Mouse (Mus musculus): Measurements from ENCODE around the gene Pla2g7.
"Not testable (repeated sequence)": the region's sequence is repeated elsewhere in the genome, so short reads cannot be mapped to it uniquely, and the experiment has no call there.

Pla2g7 gene

DNA sequence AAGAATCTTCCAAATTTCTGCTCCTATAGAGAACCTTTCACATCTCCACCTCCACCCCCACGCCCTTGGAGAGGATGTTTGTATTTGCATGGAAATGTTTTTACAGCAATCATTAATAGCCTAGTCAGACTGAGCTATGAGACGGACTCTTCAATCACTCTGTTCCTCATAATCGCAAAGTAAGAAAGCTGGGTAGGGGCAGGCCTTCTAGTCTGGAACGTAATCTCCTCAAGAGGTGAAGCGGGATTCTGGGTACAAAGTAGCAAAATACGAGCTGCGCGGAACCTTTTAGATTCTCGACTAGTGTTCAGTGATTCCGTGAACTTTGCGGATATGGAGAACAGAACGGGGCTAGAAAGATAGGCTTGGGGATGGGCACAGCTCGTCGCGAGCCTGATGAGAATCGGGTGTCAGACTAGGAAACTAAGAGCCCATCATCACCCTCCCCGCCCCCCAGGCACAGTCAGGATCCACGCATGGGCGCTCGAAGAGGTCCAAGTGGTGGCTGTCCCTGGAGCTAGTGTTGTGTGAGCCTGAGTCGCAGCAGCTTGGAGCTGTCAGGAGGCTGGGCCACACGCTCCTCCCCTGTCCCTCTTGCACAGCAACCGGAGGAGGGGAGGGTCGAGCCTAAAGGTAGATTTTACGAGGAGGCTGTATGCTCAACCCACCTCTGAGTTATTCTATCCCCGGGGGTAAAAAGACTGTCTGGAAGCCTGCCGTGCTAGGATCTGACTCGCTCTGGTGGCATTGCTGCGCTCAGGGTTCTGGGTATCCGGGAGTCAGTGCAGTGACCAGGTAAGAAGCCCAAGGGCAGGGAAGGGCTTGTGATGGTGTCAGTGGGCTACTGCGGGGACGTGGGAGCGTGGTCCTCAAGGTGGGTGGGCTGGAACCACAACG is at the start of gene Pla2g7:
Gene Pla2g7, plus strand, starts transcription at position 107 of the 897 bp plus-strand sequence.
- peak; percentile 51 to 70 for DNase-seq (ENCODE audit: low spot score in 2 of 2)

DNA sequence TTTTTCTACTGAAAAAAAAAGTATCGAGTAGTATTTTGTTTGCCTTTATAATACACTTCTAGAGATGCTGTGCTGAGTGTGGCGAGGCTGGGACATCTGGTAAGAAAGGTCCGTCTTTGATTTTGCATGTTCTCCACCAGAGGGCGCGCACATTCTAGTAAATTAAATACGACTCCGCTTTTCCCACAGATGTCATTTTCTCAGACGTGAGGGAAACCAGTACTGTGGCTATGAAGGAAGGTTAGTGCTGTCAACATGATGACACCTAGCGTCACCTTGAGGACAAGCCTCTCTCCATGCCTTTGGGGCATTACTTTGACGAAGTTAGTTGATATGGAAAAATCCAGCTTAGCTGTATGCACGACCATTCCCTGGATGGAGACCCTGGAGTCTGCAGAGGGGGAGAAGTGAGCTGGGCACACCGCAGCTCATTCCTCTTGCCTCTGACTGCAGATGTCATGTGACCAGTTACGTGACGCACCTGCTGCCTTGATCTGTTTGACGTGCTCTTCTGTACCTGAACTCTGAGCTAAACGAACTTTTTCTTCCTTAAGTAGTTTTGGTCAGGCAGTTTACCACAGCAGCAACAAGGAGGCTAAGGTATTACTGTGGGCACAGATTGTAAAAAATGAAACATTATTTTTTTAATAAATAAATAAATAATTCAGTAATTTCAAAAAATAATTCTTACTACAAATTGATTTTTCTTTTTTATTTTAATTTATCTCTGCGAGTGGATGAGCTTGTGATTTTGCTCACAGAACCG is 49.1 kb upstream of the Pla2g7 start:
- peak; percentile 60 to 80 for DNase-seq (ENCODE audit: low spot score in 2 of 2)

DNA sequence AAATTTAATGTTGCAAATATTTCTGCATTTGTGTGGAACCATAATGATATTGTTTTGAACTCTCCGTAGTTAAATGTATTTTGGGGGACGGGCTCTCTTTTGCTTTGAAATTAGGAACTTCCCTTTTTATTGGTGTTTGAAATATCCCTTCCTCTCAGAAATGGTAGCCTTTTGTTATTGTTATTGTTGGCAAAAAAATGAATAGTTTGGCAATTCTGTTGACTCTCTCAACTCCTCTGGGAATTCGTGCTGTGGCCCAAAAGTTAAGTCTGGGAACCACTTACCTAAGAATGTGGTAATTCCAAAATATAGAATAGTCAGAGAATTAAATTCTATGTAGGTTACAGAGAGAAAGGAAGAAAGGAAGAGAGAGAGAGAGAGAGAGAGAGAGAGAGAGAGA is 47.7 kb upstream of the Pla2g7 start:
- DNase-seq (ENCODE audit: low spot score in 2 of 2), result no peak

DNA sequence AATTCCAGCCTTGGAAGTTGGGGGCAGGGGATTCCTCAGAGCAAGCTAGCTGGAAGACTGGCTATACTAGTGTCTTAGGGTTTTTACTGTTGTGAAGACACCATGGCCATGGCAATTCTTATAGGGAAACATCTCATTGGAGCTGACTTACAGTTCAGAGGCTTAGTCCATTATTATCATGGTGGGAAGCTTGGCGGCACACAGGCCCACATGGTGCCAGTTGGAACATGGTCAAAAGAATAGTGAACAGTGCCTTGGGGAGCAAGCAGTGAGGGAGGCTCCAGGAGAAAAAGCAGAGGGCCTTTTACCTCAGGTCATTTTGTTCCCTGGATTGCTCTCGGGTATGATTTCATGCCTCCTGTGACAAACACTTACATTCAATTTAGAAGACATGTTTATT is 37.4 kb upstream of the Pla2g7 start:
- peak in 1 of 2 experiments; percentile 15 for DNase-seq (ENCODE audit: low spot score in 2 of 2)

DNA sequence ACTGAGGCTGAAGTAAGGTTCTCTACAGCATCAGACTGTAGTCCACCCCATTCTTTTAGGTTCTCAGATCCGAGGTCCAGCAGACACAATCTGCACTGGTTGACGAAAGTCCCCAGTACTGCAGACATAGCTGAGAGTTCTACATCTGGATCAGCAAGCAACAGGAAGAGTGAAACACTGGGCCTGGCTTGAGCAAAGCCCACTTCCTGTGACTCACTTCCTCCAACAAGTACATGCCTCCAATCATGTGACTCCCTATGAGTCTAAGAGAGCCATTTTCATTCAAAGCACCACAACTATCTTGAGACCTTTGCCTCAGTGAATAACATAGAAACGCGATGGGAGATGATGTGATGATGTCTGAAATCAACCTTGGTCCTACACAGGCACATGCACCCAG is 36.7 kb upstream of the Pla2g7 start:
- DNase-seq (ENCODE audit: low spot score in 2 of 2), result no peak

DNA sequence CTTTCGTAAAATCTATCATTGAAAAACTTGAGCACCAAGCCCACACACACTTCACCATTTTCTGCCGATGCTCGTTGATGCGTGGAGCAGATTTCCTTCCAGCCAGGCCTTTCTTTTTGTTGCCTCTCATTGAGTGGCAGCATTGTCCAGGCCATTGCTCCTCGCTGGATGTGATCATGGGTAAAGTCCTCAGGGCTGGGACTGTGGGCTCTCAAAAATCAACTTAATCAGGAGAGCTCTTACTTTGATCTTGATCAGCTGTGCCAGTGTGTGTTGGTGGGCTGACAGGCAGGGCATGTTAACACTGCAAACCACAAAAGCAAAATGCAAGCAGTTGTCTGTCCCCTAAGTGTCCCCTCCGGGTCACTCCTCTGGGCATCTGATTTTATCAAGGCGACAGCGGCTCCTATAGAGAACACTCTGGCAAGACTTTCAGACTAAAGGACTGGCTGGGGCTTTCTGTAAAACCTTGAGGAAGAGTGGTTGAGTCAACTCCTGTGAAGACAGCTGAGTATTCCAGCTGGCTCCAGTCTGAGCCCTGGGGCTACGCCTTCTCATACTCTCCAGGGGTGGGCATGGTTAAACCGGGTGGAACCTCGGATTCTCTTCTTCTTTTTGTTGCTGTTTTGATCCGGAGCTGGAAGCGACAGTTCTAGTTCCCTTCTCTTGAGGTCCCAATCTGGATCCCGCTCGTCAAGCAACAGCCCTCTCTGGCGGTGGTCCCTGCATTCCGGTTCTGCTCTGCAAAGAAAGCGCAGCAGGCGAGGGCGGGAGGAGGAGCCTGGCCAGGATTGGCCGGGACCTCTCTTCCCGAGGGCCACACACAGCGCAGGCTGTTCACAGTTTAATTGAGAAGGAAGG is 33.3 kb upstream of the Pla2g7 start:
- peak; percentile 4 to 13 for DNase-seq (ENCODE audit: low spot score in 2 of 2)

DNA sequence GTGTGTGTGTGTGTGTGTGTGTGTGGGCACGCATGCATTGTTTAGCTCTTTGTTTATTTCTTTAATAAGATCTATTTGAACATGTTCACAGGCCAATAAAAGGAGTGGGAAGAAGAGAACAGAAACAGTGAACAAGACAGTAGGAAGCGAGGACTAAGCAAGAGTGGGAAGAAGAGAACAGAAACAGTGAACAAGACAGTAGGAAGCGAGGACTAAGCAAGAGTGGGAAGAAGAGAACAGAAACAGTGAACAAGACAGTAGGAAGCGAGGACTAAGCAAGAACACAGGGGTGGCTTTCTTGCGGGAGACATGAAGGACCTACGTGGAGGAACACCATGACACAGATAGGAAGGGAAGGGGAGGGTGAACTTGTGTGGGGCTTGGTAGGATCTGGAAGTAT is 31.1 kb upstream of the Pla2g7 start:
- DNase-seq (ENCODE audit: low spot score in 2 of 2), result not testable (repeated sequence)

DNA sequence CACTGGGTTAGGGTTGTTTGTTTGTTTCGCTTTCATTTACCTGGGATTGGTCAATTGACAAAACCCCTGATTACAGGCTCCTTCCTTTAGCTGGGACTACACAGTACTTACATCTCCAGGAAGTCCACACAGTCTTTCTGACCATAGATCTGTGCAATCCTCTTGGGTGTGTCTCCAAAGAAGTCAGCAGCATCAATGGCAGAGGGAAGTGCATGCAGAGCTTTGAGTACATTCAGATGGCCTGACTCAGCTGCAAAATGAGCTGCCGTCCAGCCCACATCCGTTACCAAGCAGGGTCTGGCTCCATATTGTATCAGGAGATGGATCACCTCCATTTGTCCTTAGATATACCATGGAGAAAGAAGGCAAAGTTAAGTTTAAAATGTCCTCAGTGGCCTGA is 29.1 kb upstream of the Pla2g7 start:
- no peak for DNase-seq (ENCODE audit: low spot score in 2 of 2)

DNA sequence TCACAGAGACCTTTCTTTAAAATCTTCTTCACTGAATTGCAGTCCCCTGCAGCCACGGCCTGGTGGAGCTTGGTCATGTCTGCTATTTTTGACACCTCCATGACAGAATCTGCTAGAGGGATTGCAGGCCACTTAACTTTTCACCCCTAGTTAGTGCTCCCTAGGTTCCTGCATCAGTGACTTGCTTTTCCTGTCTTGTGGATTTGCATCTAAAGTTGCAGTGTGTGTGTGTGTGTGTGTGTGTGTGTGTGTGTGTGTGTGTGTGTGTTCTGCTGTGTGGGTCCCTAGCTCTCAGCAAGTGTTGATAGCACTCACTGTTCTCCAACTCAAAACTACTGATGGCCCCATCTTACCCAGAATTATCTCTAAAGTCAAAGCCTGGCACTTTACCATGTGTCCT is 24.4 kb upstream of the Pla2g7 start, which contains the start of gene Ankrd66:
Gene Ankrd66, minus strand, starts transcription at position 101 of the 400 bp plus-strand sequence.
- DNase-seq (ENCODE audit: low spot score in 2 of 2), result no peak

DNA sequence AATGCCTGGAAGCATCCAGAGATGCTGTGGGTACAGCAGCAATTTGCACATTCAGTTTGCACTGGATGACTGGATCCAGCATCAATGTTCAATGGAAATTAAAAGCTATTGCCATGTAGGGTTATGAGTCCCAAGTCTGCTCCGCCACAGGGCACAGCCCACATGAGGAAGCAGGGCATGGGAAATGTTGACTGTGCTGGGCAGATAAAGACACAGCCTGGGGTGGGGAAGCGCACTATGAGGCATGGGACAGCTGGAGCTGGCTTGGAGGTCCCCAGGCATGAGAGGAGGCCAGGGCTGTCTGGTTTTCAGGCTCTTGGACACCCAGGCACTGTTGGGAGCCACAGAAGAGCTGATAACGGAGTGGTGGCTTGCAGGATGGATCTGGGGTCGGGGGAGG is 23.9 kb upstream of the Pla2g7 start:
- no peak for DNase-seq (ENCODE audit: low spot score in 2 of 2)

DNA sequence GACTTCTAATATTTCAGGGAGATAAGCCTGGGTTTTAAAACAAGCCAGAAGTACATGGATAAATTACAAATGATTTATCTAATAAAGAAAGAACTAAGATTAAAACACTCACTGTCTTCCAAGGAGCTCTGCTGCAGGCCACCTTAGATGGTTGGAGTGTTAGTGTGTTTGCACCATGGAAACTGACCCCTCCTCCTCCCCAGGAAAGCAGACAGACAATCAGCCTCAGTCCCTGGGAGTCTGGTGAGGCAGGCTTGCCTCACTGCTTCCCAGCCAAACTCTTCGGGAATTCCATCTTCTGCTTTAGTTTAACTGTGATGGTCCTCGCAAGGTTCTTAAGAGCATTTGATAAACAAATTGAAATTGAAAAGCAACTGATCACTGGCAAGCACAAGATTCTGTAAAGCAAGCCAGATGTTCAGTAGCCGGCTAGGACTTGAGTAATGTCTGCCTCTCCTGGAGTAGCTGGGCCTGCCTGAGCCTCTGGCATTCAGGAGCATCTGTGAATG is 16.7 kb upstream of the Pla2g7 start:
- DNase-seq (ENCODE audit: low spot score in 2 of 2), result no peak

DNA sequence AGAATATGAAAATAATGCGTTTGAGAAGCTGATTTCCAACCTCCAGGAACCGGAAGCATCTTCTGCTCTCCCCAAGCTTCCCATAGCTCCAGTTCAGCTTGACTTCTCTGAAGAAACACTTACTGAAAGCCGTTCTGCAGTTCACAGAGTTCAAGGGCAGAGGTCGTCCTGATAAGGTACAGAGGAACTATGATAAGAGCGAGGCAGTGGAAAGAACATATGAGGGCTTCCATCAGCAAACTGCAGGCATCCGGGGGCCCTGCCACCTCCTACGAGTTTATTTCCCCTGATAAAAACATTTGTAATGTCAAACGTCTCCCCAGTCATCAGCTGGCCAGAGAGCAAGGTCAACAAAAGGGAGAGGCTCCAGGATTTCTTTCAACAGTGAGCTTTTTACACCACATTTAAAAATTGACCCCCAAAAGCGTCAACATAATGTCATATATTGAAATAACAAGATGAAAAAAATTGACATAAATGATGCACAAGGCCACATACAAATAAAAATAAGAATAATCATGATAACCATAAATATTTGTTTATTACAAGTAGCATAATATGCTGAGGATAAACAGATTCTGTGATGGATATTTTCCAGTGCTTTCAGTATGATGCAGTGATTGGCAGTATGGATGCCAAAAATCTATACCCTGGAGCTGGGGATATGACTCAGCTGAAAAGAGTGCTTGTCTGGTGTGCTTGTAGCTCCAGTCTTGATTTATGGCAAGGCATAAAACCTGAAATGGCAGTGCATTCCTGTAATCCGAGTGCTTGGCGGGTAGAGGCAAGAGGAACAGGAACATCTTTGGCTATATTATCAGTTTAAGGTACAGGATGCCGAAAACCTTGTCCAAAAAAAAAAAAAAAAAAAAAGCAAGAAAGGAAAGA is 13.1 kb upstream of the Pla2g7 start:
- DNase-seq (ENCODE audit: low spot score in 2 of 2), result no peak

DNA sequence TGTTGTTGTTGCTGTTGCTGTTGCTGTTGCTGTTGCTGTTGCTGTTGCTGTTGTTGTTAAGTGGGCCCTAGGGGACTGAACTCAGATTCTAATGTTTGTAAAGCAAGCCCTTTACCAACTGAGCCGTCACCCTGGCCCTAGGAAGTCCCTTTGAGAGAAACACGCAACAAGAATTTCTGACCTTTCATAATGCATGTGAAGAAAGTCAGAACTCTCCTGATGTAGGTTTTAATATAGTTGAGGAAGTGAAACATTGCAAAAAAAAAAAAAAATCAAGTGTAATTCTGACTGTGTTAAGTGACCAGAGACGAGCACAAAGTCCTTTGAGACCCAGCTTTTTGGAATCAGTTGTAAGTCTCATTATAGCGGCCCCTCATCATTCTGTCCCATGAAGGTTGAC is 10.8 kb upstream of the Pla2g7 start:
- DNase-seq (ENCODE audit: low spot score in 2 of 2), result no peak

DNA sequence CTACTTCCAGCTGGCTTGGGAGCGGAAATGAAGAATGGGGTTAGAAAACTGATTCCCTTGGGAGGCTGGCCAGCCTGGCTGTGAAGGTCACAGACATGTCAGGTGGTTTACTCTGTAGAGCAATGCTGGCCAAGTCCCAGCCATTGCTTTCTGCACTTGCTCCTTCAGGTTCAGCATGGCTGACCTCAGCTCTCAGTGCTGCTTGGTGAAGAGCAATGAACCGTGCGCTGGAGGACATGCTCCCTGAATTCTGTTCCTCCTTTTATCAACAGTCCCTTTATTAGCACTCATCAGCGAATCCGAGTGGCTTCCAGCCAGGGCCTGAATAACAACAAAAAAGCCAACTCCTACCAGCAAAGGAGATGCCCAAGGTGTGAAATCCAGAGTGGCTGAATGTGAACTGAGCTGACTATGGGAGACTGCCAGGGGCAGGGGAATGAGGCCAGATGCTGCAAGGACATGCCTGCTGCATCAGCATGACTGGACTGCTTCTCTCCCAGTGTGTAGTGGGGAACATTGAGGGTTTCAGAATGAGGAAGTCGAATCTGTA is 10.3 kb upstream of the Pla2g7 start:
- DNase-seq (ENCODE audit: low spot score in 2 of 2), result peak; percentile 29 to 47

DNA sequence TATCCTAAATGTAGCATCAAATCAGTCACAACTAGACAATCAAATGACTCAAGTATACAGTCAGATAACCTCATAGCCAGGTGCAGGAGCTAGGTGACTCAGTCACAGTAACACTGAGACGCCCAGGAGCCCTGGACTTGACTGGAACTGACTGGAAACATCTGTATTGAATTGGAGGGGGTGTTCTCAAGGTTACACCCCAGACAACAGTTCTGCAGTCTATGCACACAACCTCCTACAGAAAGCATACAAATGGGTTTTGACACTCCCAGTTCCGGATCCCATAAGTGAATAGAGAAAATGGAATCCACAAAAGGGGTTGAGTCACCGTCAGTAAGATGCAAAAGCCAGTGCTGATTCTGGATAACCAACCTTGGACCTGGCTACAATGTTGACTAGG is 9.2 kb upstream of the Pla2g7 start:
- no peak for DNase-seq (ENCODE audit: low spot score in 2 of 2)

DNA sequence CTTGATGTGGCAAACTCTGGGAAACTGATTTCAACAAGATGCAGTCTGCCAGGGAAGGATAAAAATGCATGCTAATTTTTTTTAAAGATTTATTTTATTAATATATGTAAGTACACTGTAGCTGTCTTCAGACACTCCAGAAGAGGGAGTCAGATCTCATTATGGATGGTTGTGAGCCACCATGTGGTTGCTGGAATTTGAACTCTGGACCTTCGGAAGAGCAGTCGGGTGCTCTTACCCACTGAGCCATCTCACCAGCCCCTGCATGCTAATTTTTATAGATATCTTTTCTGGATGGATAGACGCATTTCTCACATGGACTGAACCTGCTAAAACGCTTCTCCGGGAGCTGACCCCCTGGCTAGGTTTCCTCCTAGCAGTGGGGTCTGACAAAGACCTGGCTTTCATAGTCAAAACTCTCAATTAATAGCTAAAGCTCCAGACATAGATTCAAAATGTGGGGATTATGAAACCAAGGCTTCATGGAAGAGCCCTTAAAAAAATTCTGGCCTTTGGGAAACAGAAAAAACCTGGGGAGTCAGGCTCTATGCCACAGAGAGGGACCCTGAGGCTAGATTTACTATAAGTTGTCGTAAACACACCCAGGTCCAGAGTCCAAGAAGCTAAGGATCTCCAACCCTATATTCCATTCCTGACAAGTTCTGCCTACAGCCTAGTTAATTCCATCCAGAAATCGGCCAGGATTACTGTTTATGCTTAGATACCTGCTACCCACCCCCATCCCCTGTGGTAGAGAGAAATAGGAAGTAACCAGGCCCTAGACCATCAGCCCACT is 4.5 kb upstream of the Pla2g7 start:
- DNase-seq (ENCODE audit: low spot score in 2 of 2), result no peak

DNA sequence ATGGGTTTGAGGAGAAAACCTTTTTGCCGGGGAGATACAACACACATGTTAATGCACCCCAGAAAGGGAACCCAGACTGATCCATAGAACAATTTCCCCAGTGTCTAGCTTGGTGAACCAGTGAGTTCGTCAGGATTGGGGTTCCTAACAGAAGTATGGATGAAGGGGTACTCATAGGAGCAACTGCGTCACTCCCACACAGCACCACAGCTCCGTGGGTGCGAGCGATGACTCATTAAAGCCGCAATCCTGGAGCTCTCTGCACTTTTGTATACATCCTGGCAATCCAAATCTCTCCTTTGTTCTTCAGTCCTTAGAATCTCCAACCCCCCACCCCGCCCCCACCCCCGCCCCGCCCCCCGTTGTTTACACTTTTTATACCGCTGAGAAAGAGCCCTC is 306 bp upstream of the Pla2g7 start:
- DNase-seq (ENCODE audit: low spot score in 2 of 2), result peak; percentile 55 to 60

DNA sequence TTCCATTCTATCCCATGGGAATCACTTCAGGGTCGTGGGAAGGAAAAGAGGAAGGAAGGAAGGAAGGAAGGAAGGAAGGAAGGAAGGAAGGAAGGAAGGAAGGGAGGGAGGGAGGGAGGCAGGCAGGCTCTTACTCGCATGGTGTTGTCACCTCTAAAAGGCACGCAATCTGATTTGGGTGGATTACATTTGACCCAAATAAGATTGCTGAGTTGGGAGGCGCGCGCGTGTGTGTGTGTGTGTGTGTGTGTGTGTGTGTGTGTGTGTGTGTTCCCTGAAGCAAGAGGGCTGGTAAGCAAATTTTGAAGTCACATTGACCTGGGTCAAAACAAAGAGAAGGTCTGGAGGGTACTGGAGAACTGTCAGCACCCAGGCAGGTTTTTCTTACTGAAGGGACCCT is 1.4 kb downstream of the Pla2g7 start:
- DNase-seq (ENCODE audit: low spot score in 2 of 2), result no peak

DNA sequence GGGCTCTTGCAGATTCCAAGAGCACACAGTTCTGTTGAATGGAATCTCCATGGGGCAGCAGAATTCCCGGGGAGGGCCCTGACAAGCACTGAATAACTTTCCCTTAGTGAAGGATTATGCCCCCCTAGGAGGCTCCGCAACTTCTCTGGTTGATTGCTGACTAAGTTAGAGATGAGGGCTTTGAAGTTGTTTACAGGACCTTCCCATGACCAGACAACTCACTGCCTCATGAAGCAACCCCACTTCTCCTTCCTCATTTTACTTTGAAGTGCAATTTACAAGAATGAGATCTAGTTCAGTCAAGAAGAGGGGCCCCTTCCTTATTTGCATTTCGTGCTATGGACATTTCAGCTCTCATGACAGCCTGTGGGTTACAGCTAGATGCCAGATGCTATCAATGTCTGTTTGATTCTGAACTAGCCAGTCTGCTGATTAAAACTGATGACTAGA is 5.8 kb downstream of the Pla2g7 start:
- no peak for DNase-seq (ENCODE audit: low spot score in 2 of 2)

Data from right cerebral cortex, adult 2 months (tissue).